Mouse (Mus musculus) heart, postnatal 0 days (tissue): ENCODE measurements around the gene Slc15a4. TPM values are rescaled to one million over a fixed set of nuclear protein-coding genes. Genes with fewer than 3 reads are reported as not detected.

Experiments
- ATAC-seq: fragments of 200-750 bp; cut with Nextera tagmentation; 2 replicates; pipeline ENCODE4 v1.8.0; 2017; ENCODE audit warnings: low read depth, moderate number of reproducible peaks, moderate library complexity; ENCODE audit not compliant: insufficient read depth
- DNase-seq: peaks from one replicate; pipeline ENCODE4 v3.0.0-alpha.2; 2016; ENCODE audit warnings: low spot score
- H3K27ac ChIP-seq: fragments of 300-500 bp; sonication (generic); 2 replicates; pipeline ENCODE4 v1.5.1; 2014; ENCODE audit warnings: low read depth, mild to moderate bottlenecking
- H3K27me3 ChIP-seq: fragments of 300-500 bp; sonication (generic); 2 replicates; pipeline ENCODE4 v1.6.1; 2014; ENCODE audit warnings: low read length, mixed read lengths; ENCODE audit not compliant: control insufficient read depth, insufficient read depth
- H3K36me3 ChIP-seq: fragments of 300-500 bp; sonication (generic); replicated peaks from 2 replicates; pipeline ENCODE4 v1.6.1; 2014; ENCODE audit warnings: low read length, mixed read lengths; ENCODE audit not compliant: control insufficient read depth, insufficient read depth
- H3K4me1 ChIP-seq: fragments of 300-500 bp; sonication (generic); 2 replicates; pipeline ENCODE4 v1.6.1; 2014; ENCODE audit warnings: antibody characterized with exemption; ENCODE audit not compliant: control insufficient read depth, insufficient read depth
- H3K4me2 ChIP-seq: fragments of 300-500 bp; sonication (generic); 2 replicates; pipeline ENCODE4 v1.6.1; 2014; ENCODE audit warnings: low read depth, mild to moderate bottlenecking, low read length, moderate library complexity
- H3K4me3 ChIP-seq: fragments of 300-500 bp; sonication (generic); 2 replicates; pipeline ENCODE4 v1.5.1; 2014; ENCODE audit warnings: low read depth, low read length
- H3K9ac ChIP-seq: fragments of 300-500 bp; sonication (generic); replicated peaks from 2 replicates; pipeline ENCODE4 v1.6.1; 2014; ENCODE audit warnings: low read depth, low read length, mixed read lengths
- H3K9me3 ChIP-seq: fragments of 300-500 bp; sonication (generic); replicated peaks from 2 replicates; pipeline ENCODE4 v1.6.1; 2016; ENCODE audit warnings: low read length; ENCODE audit not compliant: control insufficient read depth
- CTCF ChIP-seq: IDR thresholded peaks from 2 replicates; pipeline ENCODE4 v1.5.1; 2016; ENCODE audit warnings: antibody characterized with exemption, control low read depth, low read depth
- EP300 ChIP-seq: IDR thresholded peaks from 2 replicates; pipeline ENCODE4 v1.6.1; 2016; ENCODE audit warnings: antibody characterized with exemption, low read depth
- WGBS: fragments of 180-500 bp; shearing (Covaris S2); extraction: QIAGEN DNeasy Blood & Tissue Kit; methylation state at CpG from one replicate; pipeline ENCODE4 v1.1.7; 2014; 5-methylcytosine and 5-hydroxymethylcytosine counted together
- polyA plus RNA-seq: library from polyadenylated mRNA; unstranded; fragments of >200 nt; fragmentation: Nextera tagmentation; extraction: Ambion mirVana; gene quantifications from 2 replicates; pipeline ENCODE4 v1.2.1, GENCODE M21; 2015
- total RNA-seq: library from RNA; depleted of rRNA; stranded (reverse); fragments of >200 nt; gene quantifications from 2 replicates; pipeline ENCODE4 v1.2.3, GENCODE M21; 2014; ENCODE audit warnings: low replicate concordance

The Slc15a4 gene
- total and polyA plus RNA-seq, 2 experiments from 2014 or later: 8.7 to 31.1 TPM

GRCm38 (mm10) chr5:127610787-127611509 is 21.7 kb downstream of the Slc15a4 start:
- TF ChIP-seq EP300 (no peak), CTCF (no peak)
- no peaks in the 10 kb centered on the region for H3K9me3 ChIP-seq
- DNase-seq: peak; percentile 46
- H3K4me3 ChIP-seq: no peak overlapping the region
- peak; percentile 76 for ATAC-seq
- H3K36me3 ChIP-seq: peaks cover 17% of the 10 kb centered on the region
- no peak overlapping the region for H3K9ac ChIP-seq
- H3K4me1 ChIP-seq: peaks cover 48% of the 10 kb centered on the region
- H3K4me2 ChIP-seq: 0 out of 2 replicates have a peak overlapping the region, but pooled peaks have one; percentile 14
- 36% methylated on average over 6 of the region's 6 CpGs for WGBS
- H3K27ac ChIP-seq: peak overlapping the region; percentile 58
- H3K27me3 ChIP-seq: no peaks in the 10 kb centered on the region

- Histone ChIP-seq H3K4me3 (no peak overlapping the region), H3K9me3 (no peaks in the 10 kb centered on the region), H3K4me1 (peaks cover 31% of the 10 kb centered on the region), H3K27me3 (no peaks in the 10 kb centered on the region), H3K4me2 (peak overlapping the region; percentile 34), H3K36me3 (peaks cover 19% of the 10 kb centered on the region), H3K27ac (peak overlapping the region; percentile 43), H3K9ac (no peak overlapping the region)
- ATAC-seq: peak; percentile 67
- peak; percentile 21 for DNase-seq
- TF ChIP-seq CTCF (no peak), EP300 (no peak)
- WGBS: 40% methylated on average over 7 of the region's 7 CpGs
Measured at GRCm38 (mm10) chr5:127609191-127609714, 23.4 kb downstream of the Slc15a4 start.

GRCm38 (mm10) chr5:127607507-127607906 is 25.2 kb downstream of the Slc15a4 start:
- WGBS: 83% methylated on average over 2 of the region's 2 CpGs
- DNase-seq: no peak
- Histone ChIP-seq H3K4me2 (no peak overlapping the region), H3K4me3 (no peak overlapping the region), H3K36me3 (peaks cover 37% of the 10 kb centered on the region), H3K27me3 (no peaks in the 10 kb centered on the region), H3K9me3 (no peaks in the 10 kb centered on the region), H3K9ac (no peak overlapping the region), H3K4me1 (peaks cover 28% of the 10 kb centered on the region), H3K27ac (no peak overlapping the region)
- no peak for ATAC-seq
- TF ChIP-seq EP300 (no peak), CTCF (no peak)

GRCm38 (mm10) chr5:127602996-127603395 is 29.7 kb downstream of the Slc15a4 start:
- TF ChIP-seq EP300: no peak
- TF ChIP-seq CTCF: no peak
- Histone ChIP-seq H3K27me3 (no peaks in the 10 kb centered on the region), H3K9ac (no peak overlapping the region), H3K4me1 (no peaks in the 10 kb centered on the region), H3K4me3 (no peak overlapping the region), H3K36me3 (peaks cover 74% of the 10 kb centered on the region), H3K4me2 (no peak overlapping the region), H3K9me3 (no peaks in the 10 kb centered on the region), H3K27ac (no peak overlapping the region)
- DNase-seq (no peak), ATAC-seq (no peak)
- 97% methylated on average over 5 of the region's 5 CpGs for WGBS

- no peak for ATAC-seq
- no peaks in the 10 kb centered on the region for H3K9me3 ChIP-seq
- H3K4me1 ChIP-seq: no peaks in the 10 kb centered on the region
- no peaks in the 10 kb centered on the region for H3K27me3 ChIP-seq
- DNase-seq: no peak
- WGBS: 78% methylated on average over 7 of the region's 7 CpGs
- no peak overlapping the region for H3K4me2 ChIP-seq
- peaks cover 96% of the 10 kb centered on the region for H3K36me3 ChIP-seq
- TF ChIP-seq EP300 (no peak), CTCF (no peak)
- H3K27ac ChIP-seq: no peak overlapping the region
- no peak overlapping the region for H3K9ac ChIP-seq
- no peak overlapping the region for H3K4me3 ChIP-seq
Measured at GRCm38 (mm10) chr5:127596862-127597261, 35.8 kb downstream of the Slc15a4 start.

- TF ChIP-seq EP300 (no peak), CTCF (no peak)
- Histone ChIP-seq H3K36me3 (peaks cover 85% of the 10 kb centered on the region), H3K27ac (no peak overlapping the region), H3K9me3 (no peaks in the 10 kb centered on the region), H3K4me3 (no peak overlapping the region), H3K27me3 (no peaks in the 10 kb centered on the region), H3K4me2 (no peak overlapping the region), H3K9ac (no peak overlapping the region), H3K4me1 (no peaks in the 10 kb centered on the region)
- 86% methylated on average over 3 of the region's 3 CpGs for WGBS
- DNase-seq (no peak), ATAC-seq (no peak)
Measured at GRCm38 (mm10) chr5:127595676-127596075, 37.0 kb downstream of the Slc15a4 start.
